Mouse (Mus musculus) adipocyte (in vitro differentiated cells): Measurements from ENCODE around the gene Slc37a3.

Experiments used
- DNase-seq: peaks from one replicate; pipeline ENCODE4 v3.0.0-alpha.2; 2016; ENCODE audit warnings: low spot score

The Slc37a3 gene

DNA sequence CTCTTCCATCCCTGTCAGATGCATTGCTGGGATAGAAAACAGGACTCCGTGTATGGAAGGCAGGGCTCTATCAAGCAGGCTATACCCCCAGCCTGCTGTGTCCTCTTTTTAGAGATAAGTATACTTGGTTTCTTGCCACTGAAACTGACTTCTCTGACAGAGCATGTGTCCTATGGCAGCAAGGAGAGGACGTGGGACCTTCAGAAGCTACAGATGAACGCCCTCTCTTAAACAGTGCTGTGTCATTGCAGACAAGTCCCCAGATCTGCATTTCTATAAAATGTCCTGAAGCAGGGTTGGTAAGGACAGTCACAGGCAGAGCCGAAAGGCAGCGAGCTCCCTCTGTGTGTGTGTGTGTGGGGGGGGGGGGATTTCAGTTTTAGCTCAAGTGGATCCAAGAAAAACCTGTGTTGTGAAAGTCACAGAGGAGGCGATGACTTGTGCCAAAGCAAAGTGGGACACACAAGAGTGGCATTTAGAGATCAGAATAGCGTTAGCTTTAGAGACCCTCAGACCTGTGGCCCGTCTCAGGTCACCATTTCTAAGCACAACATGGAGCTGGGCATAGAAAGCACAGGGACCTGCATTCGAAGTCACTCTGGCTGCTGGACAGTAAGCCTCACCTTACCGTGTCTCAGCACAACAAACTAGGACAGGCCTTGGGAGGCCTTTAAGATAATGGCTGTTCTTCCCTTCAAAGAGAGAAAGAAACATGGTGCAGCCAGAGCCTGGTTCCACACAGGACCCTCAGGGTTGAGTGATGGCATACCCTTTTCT, 59.4 kb downstream of the Slc37a3 start:
- DNase-seq: peak; percentile 10

GRCm38 (mm10) chr6:39316089-39316488, 61.4 kb downstream of the Slc37a3 start:
- no peak for DNase-seq

DNA sequence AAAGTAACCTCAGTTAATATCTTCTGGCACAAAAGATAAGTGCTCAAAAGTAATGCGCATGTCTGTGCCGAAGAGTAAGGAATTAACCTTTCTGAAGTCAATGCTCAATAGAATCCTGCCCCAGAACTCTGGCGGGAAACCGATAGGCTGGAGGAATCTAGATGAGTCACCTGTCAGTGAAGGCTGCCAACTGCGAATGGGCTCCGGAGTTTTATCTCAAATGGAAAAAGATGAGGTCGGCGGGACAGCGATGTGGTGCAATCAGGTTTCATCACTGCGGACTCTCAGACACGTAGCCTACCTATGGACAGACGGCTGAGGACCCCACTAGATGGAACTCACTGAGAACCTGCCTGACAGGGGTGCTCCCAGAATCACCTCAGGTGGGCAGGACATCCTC, 63.0 kb downstream of the Slc37a3 start:
- DNase-seq: no peak

GRCm38 (mm10) chr6:39311786-39312185, 65.7 kb downstream of the Slc37a3 start:
- DNase-seq: no peak

- DNase-seq: peak; percentile 30
These were observed 73.1 kb downstream of the Slc37a3 start for GRCm38 (mm10) chr6:39304371-39304874.

- DNase-seq: no peak
These were observed 76.0 kb downstream of the Slc37a3 start for GRCm38 (mm10) chr6:39301484-39301883.

DNA sequence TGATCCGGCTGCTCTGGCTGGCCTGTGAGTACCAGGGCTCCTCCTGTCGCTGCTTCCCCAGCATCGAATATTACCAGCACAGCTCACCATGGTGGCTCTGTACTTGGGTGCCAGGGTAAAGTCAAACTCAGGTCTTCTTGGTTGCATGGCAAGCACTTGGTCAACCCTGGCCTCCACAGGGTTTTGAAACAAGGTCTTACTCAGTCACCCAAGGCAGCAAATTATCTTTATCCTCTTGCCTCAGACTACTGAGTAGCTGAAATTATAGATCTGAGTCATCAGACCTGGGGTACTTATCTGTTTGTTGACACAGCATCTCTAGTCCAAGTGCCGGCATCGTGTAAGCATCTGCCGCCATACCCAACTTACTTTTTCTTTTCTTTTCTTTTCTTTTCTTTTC, 80.4 kb downstream of the Slc37a3 start:
- no peak for DNase-seq

DNA sequence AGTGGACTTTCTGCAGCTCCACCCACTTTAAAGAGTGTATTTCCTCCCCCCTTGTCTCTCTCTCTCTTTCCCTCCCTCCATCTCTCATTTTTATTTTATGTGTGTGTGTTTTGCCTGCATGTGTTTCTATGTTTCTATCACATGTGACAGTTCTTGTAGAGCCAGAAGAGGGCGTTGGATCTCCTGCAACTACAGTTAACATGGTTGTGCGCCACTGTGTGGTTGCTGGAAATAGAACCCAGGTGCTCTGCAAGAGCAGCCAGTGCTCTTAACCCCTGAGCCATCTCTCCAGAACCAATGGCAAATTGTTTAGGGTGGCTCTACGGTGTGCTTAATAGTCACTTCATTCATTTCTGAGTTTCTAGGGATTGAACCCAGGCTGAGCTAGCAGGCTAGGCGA, 81.0 kb downstream of the Slc37a3 start:
- no peak for DNase-seq

GRCm38 (mm10) chr6:39295727-39296411, 81.6 kb downstream of the Slc37a3 start:
- peak; percentile 36 for DNase-seq

- no peak for DNase-seq
These were observed 87.8 kb downstream of the Slc37a3 start for GRCm38 (mm10) chr6:39289721-39290120.

GRCm38 (mm10) chr6:39287782-39288181, 89.7 kb downstream of the Slc37a3 start:
- no peak for DNase-seq

- DNase-seq: no peak
These were observed 90.8 kb downstream of the Slc37a3 start for GRCm38 (mm10) chr6:39286732-39287083.

DNA sequence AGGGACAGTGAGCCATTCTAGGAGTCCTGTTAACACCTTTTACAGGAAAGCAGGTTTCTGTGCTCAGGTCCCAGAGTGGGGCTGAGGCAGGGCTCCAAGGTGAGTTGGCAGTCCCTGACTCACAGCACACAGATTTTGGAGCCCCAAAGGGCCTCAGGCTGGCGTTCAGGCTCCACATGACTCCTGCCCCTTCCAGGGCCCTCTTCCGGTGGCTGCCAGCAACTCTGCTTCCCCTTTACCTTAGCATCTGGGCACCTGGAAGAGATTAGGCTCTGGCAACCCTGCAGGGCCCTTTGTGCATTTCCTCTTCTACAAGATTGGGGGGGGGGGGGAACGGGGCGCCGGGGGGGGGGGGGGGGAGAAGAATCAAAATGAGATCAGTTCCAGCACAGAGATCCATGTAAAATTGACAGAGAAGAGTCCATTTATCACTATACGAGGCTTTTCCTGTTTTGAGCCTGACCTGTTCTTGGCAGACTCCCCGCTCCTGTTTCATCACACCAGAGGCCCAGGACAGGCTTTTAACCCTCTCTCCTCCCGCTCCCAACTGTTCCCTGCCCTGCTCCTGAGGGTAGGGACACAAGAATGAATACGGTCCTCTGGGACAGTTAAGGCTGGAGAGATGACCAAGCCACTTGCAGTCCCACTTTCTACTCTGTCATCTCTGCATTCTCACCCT, 91.3 kb downstream of the Slc37a3 start:
- DNase-seq: peak; percentile 87

GRCm38 (mm10) chr6:39284836-39285235, 92.6 kb downstream of the Slc37a3 start:
- DNase-seq: no peak
